Mouse (Mus musculus) heart, adult 2 months (tissue): ENCODE results near the gene Shisa5. TPM values are rescaled to one million over a fixed set of nuclear protein-coding genes. Genes with fewer than 3 reads are reported as not detected.
A peak's percentile ranks its signal among the peaks of the same experiment; 100 is the strongest.

Experiments used
- DNase-seq, 2 experiments: peaks; one replicate each; pipeline ENCODE4 v3.0.0; 2021
- H3K27ac ChIP-seq: fragments of 200-600 bp; 2 replicates; pipeline ENCODE4 v1.8.1; 2022
- H3K27me3 ChIP-seq: fragments of 200-500 bp; 2 replicates; pipeline ENCODE4 v1.6.1; 2012; ENCODE audit warnings: mild to moderate bottlenecking, low read length, inconsistent platforms, mixed read lengths; ENCODE audit not compliant: control insufficient read depth, insufficient read depth
- H3K36me3 ChIP-seq: fragments of 200-500 bp; 2 replicates; pipeline ENCODE4 v1.6.1; 2012; ENCODE audit warnings: low read length, inconsistent platforms; ENCODE audit not compliant: control insufficient read depth, insufficient read depth
- H3K4me1 ChIP-seq: fragments of 200-500 bp; 2 replicates; pipeline ENCODE4 v1.6.1; 2011; ENCODE audit warnings: low read length; ENCODE audit not compliant: control insufficient read depth, insufficient read depth
- H3K4me3 ChIP-seq: fragments of 200-600 bp; 2 replicates; pipeline ENCODE4 v1.8.1; 2022
- H3K79me2 ChIP-seq: fragments of 200-500 bp; replicated peaks from 2 replicates; pipeline ENCODE4 v1.6.1; 2012; ENCODE audit warnings: mild to moderate bottlenecking, inconsistent platforms, low read length, moderate library complexity, mixed read lengths; ENCODE audit not compliant: control insufficient read depth, insufficient read depth
- H3K9ac ChIP-seq: fragments of 200-500 bp; 2 replicates; pipeline ENCODE4 v1.6.1; 2012; ENCODE audit warnings: low read depth, mild to moderate bottlenecking, control low read depth, inconsistent platforms, low read length, mixed read lengths
- CTCF ChIP-seq: fragments of 200-600 bp; IDR thresholded peaks from 2 replicates; pipeline ENCODE4 v1.8.1; 2022; ENCODE audit warnings: antibody characterized with exemption, mild to moderate bottlenecking, moderate library complexity
- EP300 ChIP-seq: fragments of 200-500 bp; IDR thresholded peaks from 2 replicates; pipeline ENCODE4 v1.6.1; 2011; ENCODE audit warnings: low read depth, low read length, control low read depth; ENCODE audit not compliant: insufficient read depth
- POLR2A ChIP-seq: fragments of 200-500 bp; IDR thresholded peaks from 2 replicates; pipeline ENCODE4 v1.6.1; 2011; ENCODE audit warnings: mild to moderate bottlenecking, low read depth, low read length, control low read depth; ENCODE audit not compliant: insufficient read depth
- WGBS: fragments of 180-500 bp; shearing (Covaris S2); methylation state at CpG from one replicate; pipeline ENCODE4 v1.1.7; 2018; 5-methylcytosine and 5-hydroxymethylcytosine counted together
- intact Hi-C: fragments of 180-260 bp; cut with DNase I; formaldehyde crosslinking; loops from one replicate; pipeline ENCODE4 v1.15.1; 2025
- polyA plus RNA-seq: library from polyadenylated mRNA; depleted of rRNA; stranded (reverse); fragments of >200 nt; gene quantifications from 2 replicates; pipeline ENCODE4 v1.2.3, GENCODE M21; 2012
- total RNA-seq, 2 experiments: library from RNA; stranded (reverse); gene quantifications; 2 replicates each; pipeline ENCODE4 v1.2.3; 2021

The Shisa5 gene
- total and polyA plus RNA-seq, 3 experiments = 40.3 to 218 (median 43.2) TPM

DNA sequence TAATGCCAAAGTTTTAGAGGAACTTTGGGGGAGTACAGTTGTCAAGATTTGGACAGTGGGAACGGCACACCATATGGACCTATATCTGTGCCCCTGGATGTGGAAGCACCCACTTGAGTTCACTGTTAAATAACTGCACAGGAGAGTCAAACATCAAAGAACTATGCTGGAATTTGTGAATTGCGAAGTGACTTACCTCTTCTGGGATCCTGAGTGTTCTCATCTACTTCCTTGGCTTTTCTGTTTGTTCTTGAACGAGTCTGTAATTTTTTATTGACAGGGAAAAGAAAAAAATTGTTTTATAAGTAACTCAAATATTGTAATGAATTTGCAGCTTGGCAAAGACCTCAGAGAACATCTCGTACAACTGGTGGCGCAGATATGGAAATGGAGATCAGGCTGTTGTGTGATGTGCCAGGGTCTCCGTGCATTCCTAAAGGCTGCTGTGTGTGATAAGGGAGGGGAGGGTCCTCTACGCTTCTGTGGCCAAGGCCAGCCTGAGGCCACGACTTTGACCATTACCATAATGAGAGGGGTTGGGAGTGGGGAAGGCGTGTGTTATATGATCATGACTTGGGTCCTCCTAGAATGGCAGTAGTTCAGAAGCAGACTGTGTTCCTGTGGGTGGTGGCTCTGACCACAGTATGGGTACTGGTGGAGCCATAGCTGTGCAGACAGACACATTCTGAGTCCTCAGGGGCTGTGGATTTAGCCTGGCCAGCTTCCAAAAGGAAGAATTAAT, 45.6 kb upstream of the Shisa5 start:
- intact Hi-C loops = no loop called here
- Histone ChIP-seq H3K27ac (no peak overlapping the region), H3K4me3 (no peak overlapping the region), H3K36me3 (no peaks in the 10 kb centered on the region), H3K79me2 (no peaks in the 10 kb centered on the region), H3K4me1 (peaks cover 10% of the 10 kb centered on the region), H3K27me3 (no peaks in the 10 kb centered on the region), H3K9ac (no peak overlapping the region)
- no peak for TF ChIP-seq POLR2A
- TF ChIP-seq EP300 = no peak
- no peak for TF ChIP-seq CTCF
- DNase-seq = no peak
- WGBS = 76% methylated on average over 9 of the region's 9 CpGs

DNA sequence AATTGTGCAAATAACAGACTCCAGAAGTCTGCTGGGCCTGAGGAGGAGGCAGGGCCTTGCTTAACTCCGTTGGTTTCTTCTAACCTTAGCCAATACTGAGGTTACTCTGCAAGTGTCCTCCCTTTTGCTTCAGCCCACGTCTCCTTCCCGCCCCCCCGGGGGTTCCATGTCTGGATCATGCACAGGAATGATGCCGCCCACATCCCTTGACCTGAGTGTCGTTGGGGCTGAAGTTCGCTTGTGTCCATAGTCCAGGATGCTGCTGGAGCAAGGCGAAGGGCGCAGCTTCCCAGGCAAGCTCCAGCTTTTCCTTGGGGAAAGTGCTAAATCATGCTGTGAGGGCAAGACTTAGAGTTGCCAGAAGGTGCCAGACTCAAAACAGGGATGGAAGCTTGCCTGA, 42.0 kb upstream of the Shisa5 start:
- Histone ChIP-seq H3K36me3 (no peaks in the 10 kb centered on the region), H3K79me2 (no peaks in the 10 kb centered on the region), H3K4me3 (no peak overlapping the region), H3K27ac (no peak overlapping the region), H3K4me1 (peaks cover 5% of the 10 kb centered on the region), H3K27me3 (no peaks in the 10 kb centered on the region), H3K9ac (no peak overlapping the region)
- intact Hi-C loops = no loop called here
- WGBS = 66% methylated on average over 9 of the region's 9 CpGs
- TF ChIP-seq EP300 (no peak), CTCF (no peak), POLR2A (no peak)
- no peak for DNase-seq

DNA sequence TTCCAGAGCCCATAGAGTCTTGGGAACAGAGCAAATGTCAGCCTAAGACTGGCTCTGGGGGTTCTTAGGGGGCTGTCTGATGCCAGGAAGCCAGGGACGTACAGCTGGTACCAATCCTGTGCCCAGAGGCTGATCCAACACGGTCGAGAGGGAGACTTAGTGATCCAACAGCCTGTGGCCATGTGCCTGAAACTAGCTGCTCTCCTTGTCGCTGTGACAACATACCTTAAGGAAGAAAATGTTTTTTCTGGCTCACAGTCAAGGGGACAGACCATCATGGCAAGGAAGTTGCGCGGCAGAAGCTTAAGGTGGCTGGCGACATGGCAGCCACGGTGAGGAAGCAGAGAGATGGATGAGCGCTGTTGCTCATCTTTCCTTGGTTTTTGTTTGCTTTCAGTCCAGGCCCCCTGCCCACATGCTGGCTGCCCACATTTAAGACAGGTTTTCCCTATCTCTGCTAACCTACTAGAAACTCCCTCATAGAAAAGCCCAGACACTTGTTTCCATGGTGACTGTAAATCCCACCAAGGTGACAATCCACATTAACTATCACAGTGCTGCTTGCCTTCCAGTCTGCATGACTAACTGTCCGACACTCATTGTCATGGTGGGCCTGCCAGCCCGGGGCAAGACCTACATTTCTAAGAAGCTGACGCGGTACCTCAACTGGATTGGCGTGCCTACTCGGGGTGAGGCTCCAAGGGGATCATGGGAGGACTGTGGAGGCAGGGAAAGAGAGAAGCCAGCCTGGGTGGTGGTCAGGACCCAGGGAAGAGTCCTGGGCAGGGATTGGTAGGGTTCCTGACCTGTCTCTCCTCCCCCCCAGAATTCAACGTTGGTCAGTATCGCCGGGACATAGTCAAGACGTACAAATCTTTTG, 39.8 kb upstream of the Shisa5 start:
- H3K79me2 ChIP-seq = no peaks in the 10 kb centered on the region
- intact Hi-C loops = no loop called here
- H3K4me3 ChIP-seq = no peak overlapping the region
- DNase-seq = no peak
- no peak overlapping the region for H3K9ac ChIP-seq
- WGBS = 57% methylated on average over 19 of the region's 19 CpGs
- no peaks in the 10 kb centered on the region for H3K27me3 ChIP-seq
- TF ChIP-seq CTCF = no peak
- TF ChIP-seq EP300 = no peak
- TF ChIP-seq POLR2A = no peak
- no peaks in the 10 kb centered on the region for H3K4me1 ChIP-seq
- no peak overlapping the region for H3K27ac ChIP-seq
- H3K36me3 ChIP-seq = no peaks in the 10 kb centered on the region

DNA sequence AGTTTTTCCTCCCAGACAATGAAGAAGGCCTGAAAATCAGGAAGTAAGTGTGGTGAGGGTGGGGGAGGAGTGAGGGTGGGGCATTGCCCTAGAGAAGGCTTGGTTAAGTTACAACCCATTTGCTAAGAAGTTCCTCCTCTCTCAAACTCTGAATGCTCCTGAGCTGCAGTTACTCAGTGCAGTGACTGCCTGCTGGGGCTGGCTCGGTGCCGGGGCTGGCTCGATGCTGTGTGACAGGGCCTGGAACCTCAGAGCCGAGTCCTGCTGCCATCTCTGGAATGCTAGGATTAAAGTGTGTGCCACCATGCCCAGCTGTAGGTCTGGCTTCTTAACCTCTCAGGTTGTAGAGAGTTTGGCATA, 39.2 kb upstream of the Shisa5 start:
- Histone ChIP-seq H3K79me2 (no peaks in the 10 kb centered on the region), H3K9ac (no peak overlapping the region), H3K27ac (no peak overlapping the region), H3K36me3 (no peaks in the 10 kb centered on the region), H3K4me3 (no peak overlapping the region), H3K27me3 (no peaks in the 10 kb centered on the region), H3K4me1 (no peaks in the 10 kb centered on the region)
- TF ChIP-seq CTCF (no peak), POLR2A (no peak), EP300 (no peak)
- 55% methylated on average over 4 of the region's 4 CpGs for WGBS
- DNase-seq = no peak
- intact Hi-C loops = no loop called here

DNA sequence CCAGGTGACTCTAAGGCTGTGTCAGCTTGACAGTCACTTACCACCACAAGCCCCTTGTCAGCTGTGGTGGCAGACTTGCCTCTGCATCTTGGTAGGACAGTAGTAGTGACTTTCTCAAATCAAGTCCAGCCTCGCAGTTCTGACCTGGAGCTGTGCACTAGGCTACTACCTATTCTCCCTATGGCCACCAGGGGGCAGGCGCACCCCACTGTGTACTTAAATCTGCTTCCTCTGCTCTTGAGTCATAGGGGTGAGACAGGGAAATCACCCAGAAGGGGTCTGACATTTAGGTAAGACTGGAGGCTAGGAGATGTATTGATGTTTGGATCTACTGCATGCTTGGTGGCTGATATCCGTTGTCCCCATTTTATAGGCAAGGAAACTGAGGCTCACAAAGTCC, 37.6 kb upstream of the Shisa5 start:
- no peaks in the 10 kb centered on the region for H3K27me3 ChIP-seq
- WGBS = 13% methylated on average over 3 of the region's 3 CpGs
- intact Hi-C loops = loop anchor here (1.0 to 5.0 kb wide), 3 partner anchors 38 to 862 kb away; partner anchors contain the start of gene Shisa5
- no peaks in the 10 kb centered on the region for H3K4me1 ChIP-seq
- H3K36me3 ChIP-seq = no peaks in the 10 kb centered on the region
- no peak overlapping the region for H3K4me3 ChIP-seq
- H3K9ac ChIP-seq = no peak overlapping the region
- H3K79me2 ChIP-seq = no peaks in the 10 kb centered on the region
- H3K27ac ChIP-seq = no peak overlapping the region
- TF ChIP-seq EP300 (peak; percentile 72; the same call in 1 of the 2 replicates), CTCF (no peak)
- peak; percentile 65 to 72 for DNase-seq

DNA sequence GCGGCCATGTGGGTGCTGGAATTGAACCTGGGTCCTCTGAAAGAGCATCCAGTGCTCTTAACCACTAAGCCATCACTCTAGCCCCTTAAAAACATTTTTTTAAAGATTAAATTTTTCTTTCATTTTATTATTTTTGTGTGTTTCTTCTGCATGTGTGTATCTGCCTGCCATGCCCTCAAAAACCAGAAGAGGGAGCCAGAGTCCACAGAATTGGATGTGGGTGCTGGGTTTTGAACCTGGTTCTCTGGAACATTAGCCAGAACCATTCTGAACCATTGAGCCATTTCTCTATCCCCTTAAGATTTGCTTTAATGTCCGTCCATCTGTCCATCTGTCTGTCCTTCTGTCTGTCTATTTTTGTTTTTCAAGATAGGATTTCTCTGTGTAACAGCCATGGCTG, 35.2 kb upstream of the Shisa5 start:
- peak; percentile 92 for TF ChIP-seq CTCF
- no peak for TF ChIP-seq POLR2A
- TF ChIP-seq EP300 = peak; percentile 55; the same call in 1 of the 2 replicates
- Histone ChIP-seq H3K36me3 (no peaks in the 10 kb centered on the region), H3K27me3 (no peaks in the 10 kb centered on the region), H3K79me2 (no peaks in the 10 kb centered on the region), H3K4me1 (no peaks in the 10 kb centered on the region), H3K27ac (no peak overlapping the region), H3K9ac (no peak overlapping the region), H3K4me3 (no peak overlapping the region)
- intact Hi-C loops = loop anchor here (5.0 kb wide), 1 partner anchor 859 kb away; no protein-coding TSS in a partner anchor
- WGBS = 50% methylated on average over 2 of the region's 2 CpGs
- peak in 1 of 2 experiments; percentile 69 for DNase-seq
